Mouse (Mus musculus) liver, adult 2 months (tissue): ENCODE results near the gene Mrps26.

Source experiments
- CTCF ChIP-seq: fragments of 200-500 bp; IDR thresholded peaks from 2 replicates; pipeline ENCODE4 v1.5.1; 2011; ENCODE audit warnings: low read depth, low read length, control low read depth
- POLR2A ChIP-seq: fragments of 200-500 bp; IDR thresholded peaks from 2 replicates; pipeline ENCODE4 v1.6.1; 2011; ENCODE audit warnings: low read length, control low read depth; ENCODE audit not compliant: insufficient read depth; ENCODE audit errors: extremely low read depth

GRCm38 (mm10) chr2:130589761-130590160 lies 26.2 kb downstream of the Mrps26 start:
- no peak for TF ChIP-seq CTCF
- no peak for TF ChIP-seq POLR2A
